Mouse (Mus musculus) B cell, adult 67 days (primary cell): ENCODE data around the gene Mfsd4b3. TPM values are rescaled to one million over a fixed set of nuclear protein-coding genes. Genes with fewer than 3 reads are reported as not detected.

Source experiments
- total RNA-seq, 2 experiments: library from RNA; stranded (reverse); gene quantifications; 4 replicates each; pipeline ENCODE4 v1.2.4; 2023

Gene Mfsd4b3
- total RNA-seq: not detected

DNA sequence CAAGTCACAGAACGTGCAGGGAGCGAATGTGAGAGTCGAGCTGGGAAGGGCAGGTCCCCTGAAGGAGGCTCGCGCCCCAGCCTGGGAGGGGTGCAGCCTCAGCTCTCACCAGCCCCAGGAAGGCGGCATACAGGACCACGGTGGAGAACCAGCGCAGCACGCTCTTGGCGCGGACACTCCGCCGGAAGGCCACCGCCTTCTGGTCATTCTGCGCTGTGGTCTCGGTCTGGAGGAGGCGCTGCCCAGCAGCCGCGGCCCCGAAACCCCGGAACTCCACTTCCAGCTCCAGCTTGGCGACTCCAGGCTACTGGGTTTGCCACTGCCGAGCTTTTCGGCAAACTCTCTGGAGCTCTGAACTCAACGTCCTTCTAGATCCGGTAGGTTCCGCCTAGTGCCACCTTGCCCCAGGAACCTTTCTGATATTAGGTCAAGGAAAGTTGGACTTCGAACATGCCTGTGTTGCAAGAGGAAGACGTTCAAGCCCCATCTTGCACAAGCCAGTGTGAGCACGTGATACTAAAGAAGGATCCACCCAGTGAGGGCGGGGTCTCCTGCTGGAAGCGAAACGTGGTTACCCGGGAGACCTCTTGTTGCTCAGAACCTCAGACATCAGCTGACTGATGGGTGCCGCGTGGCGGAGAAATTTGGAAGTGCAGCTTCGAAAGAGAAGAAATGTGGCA is at the start of gene Mfsd4b3:
Mfsd4b3 (minus strand) TSS at position 393 of the 680 bp plus-strand sequence.

GRCm38 (mm10) chr10:39986466-39986865 is 26.5 kb upstream of the Mfsd4b3 start, which contains the start of gene Mfsd4b5:
Mfsd4b5 (minus strand) TSS chr10:39986646.

GRCm38 (mm10) chr10:39926616-39927139 is 33.3 kb downstream of the Mfsd4b3 start, which contains the start of gene Mfsd4b2:
Mfsd4b2 (minus strand) TSS chr10:39926923.

DNA sequence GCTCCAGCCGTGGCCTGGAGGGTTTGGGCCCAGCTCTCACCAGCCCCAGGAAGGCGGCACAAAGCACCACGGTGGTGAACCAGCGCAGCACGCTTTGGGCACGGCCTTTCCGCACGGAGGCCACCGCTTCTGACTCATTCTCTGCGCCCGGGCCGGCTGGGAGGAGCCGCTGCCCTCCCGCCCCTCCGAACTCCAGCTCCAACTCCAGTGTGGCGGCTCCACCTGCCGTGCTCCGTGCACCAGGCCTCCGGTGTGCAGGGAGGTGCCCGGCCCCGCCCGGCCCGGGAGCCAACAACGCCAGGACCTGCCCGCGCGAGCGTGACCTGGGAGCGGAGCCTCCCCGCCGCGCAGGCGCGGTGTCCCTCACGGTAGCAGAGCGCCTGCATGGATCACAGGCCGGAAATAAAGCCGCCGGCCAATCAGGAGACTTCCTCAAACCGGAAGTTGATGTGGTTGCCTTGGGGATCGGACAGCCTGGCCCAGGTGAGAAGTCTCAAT is 61.0 kb downstream of the Mfsd4b3 start, which contains the start of gene Mfsd4b4:
Mfsd4b4 (minus strand) TSS at position 365 of the 498 bp plus-strand sequence.

Other genes starting within 250 kb of the Mfsd4b3 start
- gene Rev3l, start 228.0 kb downstream of the Mfsd4b3 start, total RNA-seq: 10 to 100 TPM; 45.1 to 52.8 TPM
- 1 to 10 TPM; 3.1 to 5.0 TPM for gene Mfsd4b4, start 60.9 kb downstream of the Mfsd4b3 start, total RNA-seq
- gene Mfsd4b2, start 33.2 kb downstream of the Mfsd4b3 start, total RNA-seq: under 1 TPM in 1 of 2 experiments, not detected in 1; 0.24 TPM
- under 1 TPM in 1 of 2 experiments, not detected in 1; 0.44 TPM for gene Mfsd4b5, start 26.5 kb upstream of the Mfsd4b3 start, total RNA-seq
- not detected for gene Mfsd4b1, start 65.1 kb upstream of the Mfsd4b3 start, total RNA-seq
- gene Slc16a10, start 182.1 kb upstream of the Mfsd4b3 start, total RNA-seq: 10 to 100 TPM in 1 of 2 experiments, 1 to 10 TPM in 1; 10.0 to 11.7 TPM